Mouse (Mus musculus) bone marrow macrophage, adult 2 months (primary cell): ENCODE results near the gene Tlr9.

Experiments used
- CTCF ChIP-seq: IDR thresholded peaks from 2 replicates; pipeline ENCODE4 v1.5.1; 2012; ENCODE audit warnings: low read depth, mild to moderate bottlenecking, low read length, moderate library complexity
- POLR2A ChIP-seq: IDR thresholded peaks from 2 replicates; pipeline ENCODE4 v1.6.1; 2012; ENCODE audit warnings: mild to moderate bottlenecking, low read depth, low read length, borderline replicate concordance

- TF ChIP-seq CTCF (no peak), POLR2A (no peak)
These were observed 11.6 kb downstream of the Tlr9 start for GRCm38 (mm10) chr9:106233953-106234352.
